Mouse (Mus musculus) ZHBTc4 (cell line): ENCODE measurements around the gene Sds.

Experiments
- DNase-seq: peaks from one replicate; pipeline ENCODE4 v3.0.0-alpha.2; 2011; ENCODE audit warnings: low read depth, low spot score

The Sds gene

GRCm38 (mm10) chr5:120439887-120440670 lies 36.2 kb upstream of the Sds start:
- peak; percentile 36 for DNase-seq

DNA sequence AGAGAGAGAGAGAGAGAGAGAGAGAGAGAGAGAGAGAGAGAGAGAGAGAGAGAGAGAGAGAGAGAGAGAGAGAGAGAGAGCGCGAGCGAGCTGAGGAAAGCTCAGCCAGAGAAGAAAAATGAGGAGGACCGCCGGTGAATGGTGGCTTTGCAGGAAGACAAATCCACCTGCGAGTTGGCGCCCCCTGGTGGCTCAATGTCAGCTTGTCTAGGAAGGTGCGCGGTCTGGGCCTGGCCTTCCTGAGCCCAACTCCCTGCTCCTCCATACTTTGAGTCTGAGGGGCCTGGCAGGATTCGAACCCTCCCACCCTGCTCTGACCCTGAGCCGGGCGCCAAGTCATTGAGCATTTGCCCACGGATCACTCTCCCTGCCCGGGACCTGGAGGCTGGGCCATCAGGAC lies 35.6 kb upstream of the Sds start:
- DNase-seq: peak; percentile 95

GRCm38 (mm10) chr5:120447305-120447704 lies 29.0 kb upstream of the Sds start:
- DNase-seq: no peak

DNA sequence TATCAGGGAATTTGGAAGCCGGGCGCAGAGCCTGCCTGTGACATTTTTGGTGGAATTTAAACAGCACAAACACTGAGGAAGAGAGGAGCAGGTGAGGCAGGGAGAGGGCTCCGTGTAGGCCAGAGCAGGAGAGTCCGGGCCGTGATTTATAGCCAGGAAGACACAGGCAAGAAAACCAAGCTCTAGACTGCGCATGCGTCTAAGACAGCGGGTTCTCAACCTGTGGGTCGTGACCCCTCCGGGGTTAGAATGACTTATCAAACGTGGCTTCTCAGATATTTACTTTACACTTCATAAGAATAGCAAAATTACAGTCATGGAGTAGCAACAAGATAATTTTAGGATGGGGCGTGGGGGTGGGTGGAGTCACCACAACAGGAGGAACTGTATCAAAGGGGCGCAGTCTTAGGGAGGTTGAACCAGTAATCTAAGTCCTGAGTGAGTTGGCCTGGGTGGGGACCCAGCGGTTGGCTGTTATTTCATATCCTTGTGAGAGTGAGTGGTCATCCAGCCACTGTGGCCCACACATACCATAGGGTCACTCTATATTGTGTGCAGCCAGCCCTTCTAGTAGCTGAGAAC lies 21.5 kb upstream of the Sds start:
- DNase-seq: peak; percentile 64

- DNase-seq: no peak
Measured at GRCm38 (mm10) chr5:120456253-120456652, 20.1 kb upstream of the Sds start.

GRCm38 (mm10) chr5:120456841-120457554 lies 19.3 kb upstream of the Sds start:
- DNase-seq: no peak

GRCm38 (mm10) chr5:120457628-120458027 lies 18.7 kb upstream of the Sds start:
- peak; percentile 95 for DNase-seq

DNA sequence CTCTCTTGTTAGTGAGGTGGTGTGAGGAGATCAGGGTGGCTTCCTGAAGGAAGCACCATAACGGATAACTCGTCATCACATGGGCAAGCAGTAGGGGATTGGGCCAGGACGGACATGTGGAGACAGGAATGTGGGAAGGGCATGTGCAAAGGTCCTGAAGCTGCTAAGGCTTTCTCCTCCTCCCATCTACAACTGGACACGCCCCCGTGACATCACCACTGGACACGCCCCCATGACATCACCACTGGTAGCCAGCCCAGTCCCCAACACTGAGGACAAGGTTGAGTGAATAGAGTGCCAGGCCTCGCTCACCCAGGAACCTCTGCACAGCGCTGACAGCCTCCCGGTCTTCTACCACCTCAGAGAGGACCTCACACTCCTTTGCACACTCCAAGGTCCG lies 17.2 kb upstream of the Sds start:
- DNase-seq: peak; percentile 93

DNA sequence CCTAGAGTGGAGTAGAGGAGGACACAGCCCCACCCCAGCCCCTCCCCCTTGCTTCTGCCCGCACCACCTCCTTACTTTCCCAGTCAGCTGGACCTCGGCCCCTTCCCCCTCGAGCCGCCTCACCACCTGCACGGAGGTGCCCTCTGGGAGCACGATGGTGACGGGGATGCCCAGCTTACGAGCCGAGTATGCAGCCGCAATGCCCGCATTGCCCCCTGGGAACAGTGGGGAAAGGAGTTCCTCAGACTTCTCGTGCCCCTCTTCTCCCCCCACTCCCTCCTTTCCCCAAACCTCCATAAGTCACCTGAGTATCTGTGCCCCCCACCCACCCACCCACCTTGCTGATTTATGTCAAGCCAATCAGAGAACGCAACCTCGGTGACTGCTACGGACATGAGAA lies 14.4 kb upstream of the Sds start:
- DNase-seq: no peak

DNA sequence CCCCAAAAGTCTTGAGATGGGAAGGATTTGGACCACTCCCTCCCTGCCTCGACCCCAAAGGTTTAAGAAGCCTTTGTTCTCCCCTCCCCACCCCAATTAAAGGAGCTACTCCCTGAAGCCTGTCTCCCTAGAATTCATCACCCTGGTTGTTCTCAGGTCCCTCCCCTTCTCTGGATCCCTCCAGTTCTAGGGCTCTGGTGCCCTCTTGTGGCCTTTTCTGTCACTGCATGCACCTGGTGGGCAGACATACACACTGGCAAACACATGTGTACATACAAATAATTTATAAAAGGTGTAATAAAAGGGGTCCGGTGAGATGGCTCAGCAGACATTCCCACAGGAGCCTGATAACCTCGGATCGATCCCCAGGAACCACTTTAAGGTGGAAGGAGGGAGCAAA lies 12.0 kb upstream of the Sds start:
- DNase-seq: peak; percentile 81

- DNase-seq: peak; percentile 61
Measured at GRCm38 (mm10) chr5:120465062-120465461, 11.3 kb upstream of the Sds start.

DNA sequence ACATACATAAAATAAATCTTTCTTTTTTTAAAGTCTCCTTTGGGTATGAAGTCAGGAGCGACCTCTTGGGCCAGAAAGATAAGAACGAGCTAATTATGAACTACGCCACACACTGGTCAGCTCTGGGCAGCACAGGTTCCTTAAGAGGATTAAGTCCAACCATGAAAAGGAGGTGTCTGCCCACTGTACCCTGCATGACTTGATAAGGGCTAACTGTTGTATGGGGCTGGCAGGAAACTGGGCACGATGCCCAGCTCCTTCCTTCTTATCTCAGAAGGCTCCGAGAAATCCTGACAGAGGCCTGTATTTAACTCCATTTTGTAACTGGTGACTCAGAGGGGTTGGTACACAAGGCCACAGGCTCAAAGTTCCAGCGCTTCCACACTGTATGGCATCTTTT lies 10.5 kb upstream of the Sds start:
- DNase-seq: no peak

GRCm38 (mm10) chr5:120467026-120467425 lies 9.3 kb upstream of the Sds start:
- DNase-seq: no peak

- no peak for DNase-seq
Measured at GRCm38 (mm10) chr5:120468336-120468735, 8.0 kb upstream of the Sds start.

DNA sequence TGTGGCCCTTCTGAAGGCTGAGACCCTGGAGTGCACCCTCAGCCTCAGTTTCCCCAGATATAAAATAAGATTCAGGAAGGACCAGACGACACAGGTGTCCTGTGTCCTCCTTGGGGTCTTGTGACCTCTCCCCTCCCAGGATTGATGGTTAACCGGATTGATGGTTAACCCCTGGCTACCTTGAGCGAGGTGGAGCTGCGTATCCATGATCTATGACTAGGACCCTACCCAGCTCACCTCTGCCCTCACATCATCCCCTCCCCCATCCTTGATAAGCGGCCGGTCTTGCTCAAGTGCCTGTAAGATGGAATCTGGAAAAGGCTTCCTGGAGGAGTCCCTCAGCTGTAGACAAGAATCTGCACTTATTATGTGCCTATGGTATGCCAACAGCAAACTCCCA lies 7.5 kb upstream of the Sds start:
- DNase-seq: no peak

DNA sequence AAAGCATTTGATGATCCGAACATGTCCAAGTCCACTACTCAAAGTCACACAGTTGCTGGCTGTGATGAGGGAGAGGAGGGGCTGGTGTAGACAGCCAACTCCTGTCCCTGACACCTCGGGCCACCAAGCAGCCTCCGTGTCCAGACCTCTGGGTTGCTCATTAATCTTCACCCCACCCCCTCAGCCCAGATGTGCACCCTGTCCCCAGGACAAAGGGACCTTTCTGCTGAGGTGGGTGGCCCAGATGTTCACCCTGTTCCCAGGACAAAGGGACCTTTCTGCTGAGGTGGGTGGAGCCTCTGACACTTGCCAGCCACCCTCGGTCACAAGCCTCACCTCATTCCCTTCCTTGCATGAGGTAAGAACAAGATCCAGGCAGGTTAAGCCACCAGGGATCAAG lies 4.8 kb upstream of the Sds start:
- no peak for DNase-seq

GRCm38 (mm10) chr5:120472770-120473169 lies 3.6 kb upstream of the Sds start, which contains the start of gene Sdsl:
Sdsl (minus strand) TSS chr5:120472810.
- no peak for DNase-seq

DNA sequence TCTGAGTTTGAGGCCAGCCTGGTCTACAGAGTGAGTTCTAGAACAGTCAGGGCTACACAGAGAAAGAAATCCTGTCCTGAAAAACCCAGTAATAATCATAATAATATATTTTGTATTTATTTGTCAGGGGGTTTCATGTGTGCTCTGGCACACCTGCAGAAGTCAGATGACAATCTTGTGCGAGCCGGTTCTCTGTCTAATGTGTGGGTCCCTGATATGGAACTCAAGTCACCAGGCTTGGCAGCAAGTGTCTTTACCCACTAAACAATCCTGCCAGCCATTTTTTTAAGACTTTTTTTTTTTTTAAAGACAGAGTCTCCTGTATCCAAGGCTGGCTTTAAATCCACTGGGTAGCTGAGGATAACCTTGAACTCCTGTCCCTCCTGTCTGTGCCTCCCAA lies 3.0 kb upstream of the Sds start:
- no peak for DNase-seq

DNA sequence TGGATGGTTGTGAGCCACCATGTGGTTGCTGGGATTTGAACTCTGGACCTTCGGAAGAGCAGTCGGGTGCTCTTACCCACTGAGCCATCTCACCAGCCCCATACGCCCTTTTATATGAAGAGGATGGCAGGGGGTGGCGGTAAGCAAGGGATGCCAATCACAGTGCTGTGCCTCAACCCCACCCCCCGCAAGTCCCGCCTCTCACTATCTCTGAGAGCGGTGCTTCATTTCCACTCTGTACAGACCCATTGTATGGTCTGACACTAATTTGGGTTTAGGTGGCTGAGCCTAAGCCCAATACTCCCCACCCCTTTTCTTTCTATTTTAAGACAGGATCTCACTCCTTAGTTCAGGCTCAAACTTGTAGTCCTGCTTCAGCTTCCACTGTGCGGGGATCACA lies 465 bp upstream of the Sds start:
- no peak for DNase-seq

- DNase-seq: no peak
Measured at GRCm38 (mm10) chr5:120477993-120478392, 1.7 kb downstream of the Sds start.

DNA sequence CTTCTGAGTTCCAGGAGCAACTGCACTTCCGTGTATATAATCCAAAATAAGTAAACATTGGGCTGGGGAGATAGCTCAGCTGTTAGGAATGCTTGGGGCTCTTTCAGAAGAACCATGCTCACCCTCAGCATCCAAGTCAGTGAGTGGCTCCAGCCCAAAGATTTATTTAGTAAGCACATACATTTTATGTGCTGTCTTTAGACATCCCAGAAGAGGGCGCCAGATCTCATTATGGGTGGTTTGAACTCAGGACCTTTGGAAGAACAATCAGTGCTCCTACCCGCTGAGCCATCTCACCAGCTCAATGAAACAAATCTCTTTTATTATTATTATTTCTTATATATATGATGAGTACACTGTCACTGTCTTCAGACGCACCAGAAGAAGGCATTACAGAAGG lies 3.2 kb downstream of the Sds start:
- DNase-seq: peak; percentile 48

DNA sequence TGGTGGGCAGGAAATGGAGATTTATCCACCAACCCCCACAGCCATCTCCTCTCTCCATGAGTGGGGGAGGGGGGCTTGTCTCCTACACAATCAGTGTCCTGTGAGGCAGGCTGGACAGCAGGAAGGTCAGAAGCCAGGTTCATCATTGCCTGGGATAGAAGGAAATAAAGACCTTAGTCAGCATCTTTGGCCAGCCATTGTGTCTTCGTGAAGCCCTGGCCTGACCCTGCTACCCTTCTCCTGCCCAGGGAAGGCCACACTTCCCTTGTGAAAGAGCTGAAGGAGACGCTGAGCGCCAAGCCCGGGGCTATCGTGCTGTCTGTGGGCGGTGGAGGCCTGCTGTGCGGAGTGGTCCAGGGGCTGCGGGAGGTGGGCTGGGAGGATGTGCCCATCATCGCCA lies 4.9 kb downstream of the Sds start:
- no peak for DNase-seq

DNA sequence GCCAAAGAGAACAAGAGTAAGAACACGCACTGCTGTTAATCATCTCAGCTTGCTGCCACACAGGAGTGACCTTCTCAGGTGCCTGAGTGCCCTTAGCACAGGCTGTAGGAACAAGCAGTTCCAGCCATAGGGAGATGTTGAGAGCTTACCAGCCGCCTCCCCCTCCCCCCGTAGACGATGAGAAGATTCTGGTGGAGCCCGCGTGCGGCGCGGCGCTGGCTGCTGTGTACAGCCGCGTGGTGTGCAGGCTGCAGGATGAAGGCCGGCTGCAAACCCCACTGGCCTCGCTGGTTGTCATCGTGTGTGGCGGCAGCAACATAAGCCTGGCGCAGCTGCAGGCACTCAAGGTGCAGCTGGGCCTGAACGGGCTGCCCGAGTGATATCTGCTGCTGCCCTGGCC lies 7.1 kb downstream of the Sds start:
- DNase-seq: peak; percentile 47
